Mouse (Mus musculus) G1E (cell line): ENCODE results near the gene Gpalpp1. TPM values are rescaled to one million over a fixed set of nuclear protein-coding genes. Genes with fewer than 3 reads are reported as not detected.

Experiments used
- ATAC-seq: 2 replicates; pipeline ENCODE4 v1.8.0; 2016; ENCODE audit warnings: mild to moderate bottlenecking; ENCODE audit not compliant: insufficient number of reproducible peaks, poor library complexity, low FRiP score, severe bottlenecking; ENCODE audit errors: extremely low read depth
- DNase-seq: peaks from one replicate; pipeline ENCODE4 v3.0.0; 2012; ENCODE audit warnings: low spot score
- H3K27me3 ChIP-seq: 2 replicates; pipeline ENCODE4 v1.6.1; 2012; ENCODE audit warnings: mild to moderate bottlenecking, low read length, inconsistent platforms; ENCODE audit not compliant: insufficient read depth
- H3K36me3 ChIP-seq: replicated peaks from 2 replicates; pipeline ENCODE3; 2012; ENCODE audit warnings: mild to moderate bottlenecking, inconsistent platforms
- H3K4me1 ChIP-seq: 2 replicates; pipeline ENCODE4 v1.6.1; 2012; ENCODE audit warnings: low read depth, low read length, inconsistent platforms, mixed read lengths; ENCODE audit not compliant: insufficient read depth
- H3K4me3 ChIP-seq: 2 replicates; pipeline ENCODE4 v1.5.1; 2012; ENCODE audit warnings: low read depth, mild to moderate bottlenecking, inconsistent platforms, low read length, moderate library complexity, mixed read lengths
- H3K9me3 ChIP-seq: replicated peaks from 2 replicates; pipeline ENCODE4 v1.6.1; 2012; ENCODE audit warnings: inconsistent platforms
- CTCF ChIP-seq: IDR thresholded peaks from 2 replicates; pipeline ENCODE4 v1.5.1; 2012; ENCODE audit warnings: low read depth, low read length, inconsistent platforms, mixed read lengths
- GATA1 ChIP-seq: IDR thresholded peaks from 2 replicates; pipeline ENCODE4 v1.6.1; 2012; ENCODE audit warnings: borderline replicate concordance, low read length, inconsistent platforms, mixed read lengths
- GATA2 ChIP-seq: IDR thresholded peaks from 2 replicates; pipeline ENCODE4 v1.6.1; 2012; ENCODE audit warnings: low read depth, low read length, inconsistent platforms, borderline replicate concordance
- POLR2AphosphoS5 ChIP-seq: IDR thresholded peaks from 2 replicates; pipeline ENCODE4 v1.6.1; 2012; ENCODE audit warnings: low read depth, low read length, inconsistent platforms; ENCODE audit not compliant: insufficient replicate concordance
- TAL1 ChIP-seq: conservative IDR thresholded peaks from 2 replicates; pipeline ENCODE4 v1.6.1; 2012; ENCODE audit warnings: low read depth, low read length, inconsistent platforms, mixed read lengths
- polyA plus RNA-seq: library from polyadenylated mRNA; stranded (reverse); fragments of >175 nt; gene quantifications from 2 replicates; pipeline ENCODE4 v1.2.3, GENCODE M21; 2012
- total RNA-seq, 2 experiments: library from RNA; stranded (forward) in 1 of 2; stranded (reverse) in 1 of 2; fragments of 200-1000 nt in 1 of 2; fragments of >200 nt in 1 of 2; fragmentation: Nextera tagmentation in 1 of 2; gene quantifications; 2 replicates each; pipeline ENCODE4 v1.2.3; 2014 to 2017

Gpalpp1 gene
- total and polyA plus RNA-seq, 3 experiments = 3.5 to 40.5 (median 26.6) TPM

DNA sequence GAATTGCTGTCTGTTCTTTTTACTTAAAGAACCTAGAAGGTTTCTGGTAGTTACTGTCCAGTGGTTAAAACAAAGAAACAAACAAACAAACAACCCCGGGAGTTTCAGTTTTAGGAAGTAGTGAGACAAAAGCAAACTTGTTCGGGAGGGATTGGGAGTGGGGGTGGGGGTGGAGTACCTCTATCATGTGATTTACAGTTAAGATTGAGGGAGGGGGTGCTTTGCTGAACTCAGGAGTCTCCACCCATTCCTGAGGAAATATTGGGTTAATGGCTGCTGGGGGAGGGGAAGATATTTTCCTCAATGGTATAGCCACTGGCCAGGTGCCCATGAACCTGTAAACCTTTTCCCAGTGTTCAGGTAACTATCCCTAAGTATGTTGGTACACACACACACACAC lies 40.5 kb upstream of the Gpalpp1 start:
- Histone ChIP-seq H3K27me3 (no peaks in the 10 kb centered on the region; the same call in 1 of the 2 replicates), H3K9me3 (no peaks in the 10 kb centered on the region), H3K4me3 (no peak overlapping the region; the same call in 1 of the 2 replicates), H3K4me1 (peaks cover 53% of the 10 kb centered on the region), H3K36me3 (no peaks in the 10 kb centered on the region)
- ATAC-seq = no peak
- DNase-seq = no peak
- TF ChIP-seq CTCF = no peak
- no peak for TF ChIP-seq POLR2AphosphoS5
- no peak for TF ChIP-seq GATA2
- no peak for TF ChIP-seq TAL1
- TF ChIP-seq GATA1 = no peak

DNA sequence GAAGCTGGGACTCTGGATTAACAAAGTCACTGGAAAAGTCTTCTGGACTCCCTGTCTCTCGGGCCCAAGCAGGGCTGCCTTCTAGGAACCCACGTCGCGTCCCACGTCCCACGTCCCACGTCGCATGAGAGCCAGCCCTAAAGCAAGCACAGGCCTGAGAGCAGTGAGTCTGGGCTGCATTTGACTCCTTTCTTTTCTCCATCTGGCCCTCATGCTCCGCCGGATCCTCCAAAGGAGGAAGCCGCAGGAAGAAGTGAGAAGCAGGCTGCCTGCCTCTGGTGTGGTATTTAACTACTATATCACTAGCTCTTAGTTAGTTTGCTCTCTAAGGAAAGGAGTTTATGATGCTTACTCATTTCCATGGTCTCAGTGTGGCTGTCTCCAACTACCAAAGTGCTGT lies 39.9 kb upstream of the Gpalpp1 start:
- Histone ChIP-seq H3K9me3 (no peaks in the 10 kb centered on the region), H3K4me1 (peaks cover 58% of the 10 kb centered on the region), H3K36me3 (no peaks in the 10 kb centered on the region), H3K27me3 (no peaks in the 10 kb centered on the region; the same call in 1 of the 2 replicates), H3K4me3 (peak overlapping the region; percentile 45; the same call in 1 of the 2 replicates)
- ATAC-seq (no peak), DNase-seq (no peak)
- TF ChIP-seq GATA1 (no peak), CTCF (no peak), GATA2 (no peak), TAL1 (no peak), POLR2AphosphoS5 (no peak)

DNA sequence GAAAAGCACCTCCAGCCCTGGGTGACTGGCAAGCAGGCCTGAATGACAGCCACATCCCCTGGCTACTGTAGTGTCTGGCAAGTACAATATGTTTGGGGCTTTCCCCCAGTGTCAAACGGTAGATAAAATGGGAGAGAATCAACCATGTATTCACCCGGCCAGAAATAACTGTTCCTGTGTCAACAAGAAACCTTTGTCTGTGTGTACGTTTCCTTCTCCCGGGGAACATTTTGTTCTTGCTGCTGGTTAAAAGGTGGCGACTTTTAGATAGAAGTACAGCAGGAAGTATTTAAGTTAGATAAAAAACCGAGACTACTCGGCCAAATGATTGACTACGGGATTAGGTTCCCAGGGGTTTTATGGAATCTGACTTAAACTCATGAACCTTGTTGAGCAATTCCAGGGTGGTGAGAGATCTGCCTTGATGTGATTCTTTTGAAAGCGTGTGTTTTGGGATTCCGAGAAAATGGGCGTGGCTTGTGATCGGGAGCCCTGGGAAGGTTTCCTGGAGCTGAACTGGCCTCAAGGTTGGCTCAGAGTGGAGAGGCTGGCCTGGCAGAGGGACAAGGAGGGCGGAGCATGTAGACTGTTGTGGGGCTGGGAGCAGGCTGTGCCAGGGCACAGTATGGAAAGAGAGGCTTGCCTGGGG lies 39.1 kb upstream of the Gpalpp1 start:
- DNase-seq = no peak
- Histone ChIP-seq H3K36me3 (no peaks in the 10 kb centered on the region), H3K9me3 (no peaks in the 10 kb centered on the region), H3K4me3 (peak overlapping the region; percentile 27; the same call in 1 of the 2 replicates), H3K4me1 (peaks cover 63% of the 10 kb centered on the region), H3K27me3 (no peaks in the 10 kb centered on the region; the same call in 1 of the 2 replicates)
- TF ChIP-seq GATA1 = no peak
- ATAC-seq = no peak

DNA sequence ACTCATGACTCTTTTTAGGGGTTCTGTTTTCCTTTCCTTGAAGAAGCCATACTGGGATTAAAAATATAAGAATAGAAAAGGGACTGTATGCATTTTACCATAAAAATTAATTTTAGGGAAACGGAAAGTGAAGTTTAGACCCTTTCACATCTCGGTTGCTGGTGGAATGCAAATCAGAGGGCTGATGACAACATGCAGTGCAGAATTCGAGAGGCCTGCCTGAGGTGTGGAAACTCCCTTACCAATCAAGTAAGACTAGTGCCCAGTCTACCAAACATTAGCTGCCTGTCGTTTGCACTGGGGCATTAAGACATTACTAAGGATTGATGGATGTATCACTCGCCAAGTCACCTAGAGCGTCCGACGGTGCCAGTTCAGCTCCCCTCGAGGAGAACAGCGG lies 37.7 kb upstream of the Gpalpp1 start:
- peaks cover 68% of the 10 kb centered on the region for H3K4me1 ChIP-seq
- H3K27me3 ChIP-seq = peaks cover 5% of the 10 kb centered on the region; the same call in 1 of the 2 replicates
- TF ChIP-seq GATA2 (no peak), POLR2AphosphoS5 (no peak), CTCF (no peak), GATA1 (no peak), TAL1 (no peak)
- DNase-seq (no peak), ATAC-seq (no peak)
- H3K4me3 ChIP-seq = no peak overlapping the region
- H3K9me3 ChIP-seq = no peaks in the 10 kb centered on the region
- H3K36me3 ChIP-seq = no peaks in the 10 kb centered on the region

DNA sequence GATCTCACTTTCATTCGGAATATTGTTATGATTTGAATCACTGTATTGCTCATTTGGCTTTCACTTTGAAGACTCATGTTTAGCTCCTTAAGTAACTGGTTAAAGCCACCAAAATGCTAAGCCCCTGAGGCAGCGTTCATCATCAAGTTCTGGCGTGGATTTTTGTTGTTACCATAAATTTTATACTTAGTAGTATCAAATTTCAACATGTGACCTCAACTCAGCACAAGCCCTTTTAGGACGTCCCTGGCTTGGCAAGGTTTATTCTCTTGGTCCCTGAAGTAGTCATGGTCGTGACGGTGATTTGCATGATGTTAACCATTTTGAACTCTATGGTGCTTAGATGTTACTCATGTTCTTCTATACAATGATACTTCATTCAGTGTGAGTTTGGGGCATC lies 36.5 kb upstream of the Gpalpp1 start:
- ATAC-seq (no peak), DNase-seq (no peak)
- Histone ChIP-seq H3K4me3 (no peak overlapping the region; the same call in 1 of the 2 replicates), H3K9me3 (no peaks in the 10 kb centered on the region), H3K27me3 (peaks cover 5% of the 10 kb centered on the region; the same call in 1 of the 2 replicates), H3K4me1 (peaks cover 68% of the 10 kb centered on the region), H3K36me3 (no peaks in the 10 kb centered on the region)
- no peak for TF ChIP-seq GATA2
- TF ChIP-seq GATA1 = no peak
- no peak for TF ChIP-seq TAL1
- no peak for TF ChIP-seq CTCF
- TF ChIP-seq POLR2AphosphoS5 = no peak

DNA sequence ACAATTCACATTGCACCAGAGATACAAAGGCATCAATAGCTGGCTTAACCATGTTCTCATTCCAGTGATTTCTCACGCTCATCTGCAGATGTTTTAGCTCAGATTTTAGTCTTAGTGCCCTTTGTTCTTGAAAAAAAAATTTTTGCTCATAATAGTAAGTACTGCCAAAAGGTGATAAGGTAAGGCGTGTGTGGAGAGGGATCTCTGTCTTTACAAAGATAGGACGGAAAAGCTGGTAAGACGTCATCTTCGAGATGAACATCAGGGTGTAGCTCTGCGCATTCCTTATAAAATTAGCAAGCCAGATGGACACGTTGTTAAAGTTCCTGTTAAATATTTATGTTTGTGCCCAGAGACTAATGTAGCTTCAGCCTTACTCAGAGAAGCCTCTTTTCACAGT lies 35.3 kb upstream of the Gpalpp1 start:
- Histone ChIP-seq H3K9me3 (no peaks in the 10 kb centered on the region), H3K27me3 (peaks cover 5% of the 10 kb centered on the region; the same call in 1 of the 2 replicates), H3K4me3 (peak overlapping the region; percentile 57; the same call in 1 of the 2 replicates), H3K4me1 (peaks cover 61% of the 10 kb centered on the region), H3K36me3 (no peaks in the 10 kb centered on the region)
- ATAC-seq (peak; percentile 83), DNase-seq (peak; percentile 21)
- peak; percentile 91 for TF ChIP-seq TAL1
- no peak for TF ChIP-seq CTCF

DNA sequence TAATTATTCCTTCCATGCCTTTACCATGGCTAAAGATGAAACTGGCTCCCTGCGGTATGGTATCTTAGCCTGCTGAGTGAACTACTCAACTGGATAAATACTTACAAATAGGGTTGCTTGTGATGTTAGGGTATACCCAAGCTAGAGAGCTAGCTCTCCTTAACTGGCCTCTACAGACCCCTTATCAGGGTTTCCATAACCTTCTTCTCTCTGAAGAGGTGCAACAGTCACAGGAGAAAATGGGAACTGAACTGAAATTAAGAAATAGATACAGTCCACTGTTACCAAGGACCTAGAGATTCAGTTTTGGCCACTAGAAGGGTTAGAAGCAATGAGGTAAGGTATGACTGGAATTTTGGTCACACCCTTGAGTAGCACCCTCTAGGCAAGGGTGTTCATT lies 34.7 kb upstream of the Gpalpp1 start:
- no peaks in the 10 kb centered on the region for H3K9me3 ChIP-seq
- peaks cover 3% of the 10 kb centered on the region for H3K36me3 ChIP-seq
- ATAC-seq (peak; percentile 26; the same call in 1 of the 2 replicates), DNase-seq (no peak)
- H3K4me1 ChIP-seq = peaks cover 58% of the 10 kb centered on the region
- H3K27me3 ChIP-seq = peaks cover 5% of the 10 kb centered on the region; the same call in 1 of the 2 replicates
- H3K4me3 ChIP-seq = no peak overlapping the region; the same call in 1 of the 2 replicates
- no peak for TF ChIP-seq CTCF
- no peak for TF ChIP-seq GATA1
- TF ChIP-seq GATA2 = no peak
- TF ChIP-seq TAL1 = peak; percentile 12; the same call in 1 of the 2 replicates
